Comparison of ENCODE assay signal across 8 mouse cellular contexts in genomic region chr1:132067261-132068255, GRCm38 (mm10). TPM values are rescaled to one million over a fixed set of nuclear protein-coding genes. Genes with fewer than 3 reads are reported as not detected.
DNase-seq lines count a peak whose midpoint lies in the region; ATAC-seq and TF ChIP-seq lines count a peak whose summit lies in the region.

Gene Mfsd4a, minus strand, starts transcription at chr1:132068062.

- no peak for TF ChIP-seq CTCF in bone marrow macrophage, adult 2 months (IDR thresholded peaks at IDR 0.05; ENCODE audit: low read depth, low read length)
- TF ChIP-seq CTCF in heart, postnatal 0 days (IDR thresholded peaks at IDR 0.05; ENCODE audit: low read depth): peak; percentile 17; the same call in 1 of the 2 replicates
- TF ChIP-seq CTCF in liver, postnatal 0 days (IDR thresholded peaks at IDR 0.05; ENCODE audit: low read depth): peak; percentile 50

- peak within 1 kb of the TSS; percentile 63 for H3K4me3 ChIP-seq in bone marrow macrophage, adult 2 months (ENCODE audit: insufficient read depth, low read length)
- peak within 1 kb of the TSS; percentile 49 for H3K4me3 ChIP-seq in forebrain, embryonic 12.5 days (replicated peaks)
- H3K4me3 ChIP-seq in heart, postnatal 0 days (ENCODE audit: low read depth, low read length): peak within 1 kb of the TSS; percentile 45
- H3K4me3 ChIP-seq in liver, postnatal 0 days (ENCODE audit: low read depth, low read length): peak within 1 kb of the TSS; percentile 46
- H3K4me3 ChIP-seq in neural tube, embryonic 14.5 days (ENCODE audit: low read depth, low read length): peak within 1 kb of the TSS; percentile 44

- no peaks in the 10 kb centered on the region for H3K9me3 ChIP-seq in forebrain, embryonic 12.5 days
- H3K9me3 ChIP-seq in heart, postnatal 0 days (replicated peaks; ENCODE audit: control insufficient read depth, low read length): no peaks in the 10 kb centered on the region
- H3K9me3 ChIP-seq in liver, postnatal 0 days (ENCODE audit: low read length): no peaks in the 10 kb centered on the region
- no peaks in the 10 kb centered on the region for H3K9me3 ChIP-seq in neural tube, embryonic 14.5 days (ENCODE audit: control insufficient read depth, low read length)

- H3K4me1 ChIP-seq in bone marrow macrophage, adult 2 months (ENCODE audit: control insufficient read depth, insufficient read depth, low read length): peaks cover 3% of the 10 kb centered on the region; the same call in 1 of the 2 replicates
- H3K4me1 ChIP-seq in forebrain, embryonic 12.5 days: peaks cover 13% of the 10 kb centered on the region
- peaks cover 6% of the 10 kb centered on the region for H3K4me1 ChIP-seq in heart, postnatal 0 days (ENCODE audit: control insufficient read depth, insufficient read depth)
- peaks cover 9% of the 10 kb centered on the region for H3K4me1 ChIP-seq in liver, postnatal 0 days (ENCODE audit: insufficient read depth)
- peaks cover 2% of the 10 kb centered on the region; the same call in 1 of the 2 replicates for H3K4me1 ChIP-seq in neural tube, embryonic 14.5 days (ENCODE audit: control insufficient read depth, insufficient read depth, low read length)

- H3K36me3 ChIP-seq in forebrain, embryonic 12.5 days (replicated peaks): no peaks in the 10 kb centered on the region
- H3K36me3 ChIP-seq in heart, postnatal 0 days (replicated peaks; ENCODE audit: control insufficient read depth, insufficient read depth, low read length): no peaks in the 10 kb centered on the region
- H3K36me3 ChIP-seq in liver, postnatal 0 days (replicated peaks; ENCODE audit: insufficient read depth, low read length): no peaks in the 10 kb centered on the region
- no peaks in the 10 kb centered on the region for H3K36me3 ChIP-seq in neural tube, embryonic 14.5 days (ENCODE audit: control insufficient read depth, insufficient read depth, low read length)

- 3% methylated on average over 69 of the region's 80 CpGs for WGBS in forebrain, embryonic 12.5 days
- 3% methylated on average over 62 of the region's 80 CpGs for WGBS in heart, postnatal 0 days
- 4% methylated on average over 62 of the region's 80 CpGs for WGBS in liver, postnatal 0 days (ENCODE audit: insufficient replicate concordance)
- WGBS in neural tube, embryonic 14.5 days: 2% methylated on average over 57 of the region's 80 CpGs

- H3K4me2 ChIP-seq in forebrain, embryonic 12.5 days: peak within 1 kb of the TSS; percentile 97
- H3K4me2 ChIP-seq in heart, postnatal 0 days (ENCODE audit: low read depth, low read length): peak within 1 kb of the TSS; percentile 80
- H3K4me2 ChIP-seq in liver, postnatal 0 days (ENCODE audit: low read depth, low read length): peak within 1 kb of the TSS; percentile 73
- H3K4me2 ChIP-seq in neural tube, embryonic 14.5 days (ENCODE audit: low read depth, low read length): peak within 1 kb of the TSS; percentile 96

- ATAC-seq in CD4-positive, CD25-positive, alpha-beta regulatory T cell, adult 4 months: no peak
- ATAC-seq in forebrain, embryonic 12.5 days (ENCODE audit: low FRiP score): peak; percentile 55
- peak; percentile 78 for ATAC-seq in heart, postnatal 0 days (ENCODE audit: insufficient read depth, low read depth)
- ATAC-seq in liver, postnatal 0 days: peak; percentile 67
- peak; percentile 75 for ATAC-seq in neural tube, embryonic 14.5 days (ENCODE audit: low read depth)

- no peak for TF ChIP-seq POLR2A in bone marrow macrophage, adult 2 months (IDR thresholded peaks at IDR 0.05; ENCODE audit: borderline replicate concordance, low read depth, low read length)

- H3K9ac ChIP-seq in forebrain, embryonic 12.5 days: peak within 1 kb of the TSS; percentile 57
- peak within 1 kb of the TSS; percentile 10; the same call in 1 of the 2 replicates for H3K9ac ChIP-seq in heart, postnatal 0 days (replicated peaks; ENCODE audit: low read depth, low read length)
- peak within 1 kb of the TSS; percentile 32 for H3K9ac ChIP-seq in liver, postnatal 0 days (replicated peaks)
- H3K9ac ChIP-seq in neural tube, embryonic 14.5 days (replicated peaks; ENCODE audit: low read depth, low read length): peak within 1 kb of the TSS; percentile 59

- no peak for TF ChIP-seq EP300 in heart, postnatal 0 days (IDR thresholded peaks at IDR 0.05; ENCODE audit: low read depth)
- no peak for TF ChIP-seq EP300 in liver, postnatal 0 days (IDR thresholded peaks at IDR 0.05; ENCODE audit: low read depth)

- peak; percentile 27 for DNase-seq in heart, postnatal 0 days (ENCODE audit: low spot score)
- peak; percentile 62 to 77 for DNase-seq in kidney, postnatal 4 days
- peak; percentile 41 for DNase-seq in liver, postnatal 0 days
- peak; percentile 58 for DNase-seq in thymus, postnatal 0 days (ENCODE audit: low spot score)

- H3K27ac ChIP-seq in bone marrow macrophage, adult 2 months (ENCODE audit: insufficient read depth, low read depth, low read length): no peak within 1 kb of the TSS
- H3K27ac ChIP-seq in forebrain, embryonic 12.5 days: no peak within 1 kb of the TSS
- H3K27ac ChIP-seq in heart, postnatal 0 days (ENCODE audit: low read depth): no peak within 1 kb of the TSS
- no peak within 1 kb of the TSS for H3K27ac ChIP-seq in liver, postnatal 0 days (ENCODE audit: low read depth)
- no peak within 1 kb of the TSS for H3K27ac ChIP-seq in neural tube, embryonic 14.5 days (ENCODE audit: low read depth, low read length)

- H3K27me3 ChIP-seq in forebrain, embryonic 12.5 days: peaks cover 49% of the 10 kb centered on the region
- H3K27me3 ChIP-seq in heart, postnatal 0 days (ENCODE audit: control insufficient read depth, insufficient read depth, low read length): peaks cover 44% of the 10 kb centered on the region
- H3K27me3 ChIP-seq in liver, postnatal 0 days (ENCODE audit: insufficient read depth, low read length): peaks cover 48% of the 10 kb centered on the region
- H3K27me3 ChIP-seq in neural tube, embryonic 14.5 days (ENCODE audit: control insufficient read depth, insufficient read depth, low read length): 0 out of 2 replicates have a peak, but pooled peaks cover 6% of the 10 kb centered on the region

RNA-seq across cellular contexts. Expression of gene Mfsd4a, which starts in this region (rescaled TPM):
- 10 to 100 TPM; 29.5 to 38.7 TPM for polyA plus RNA-seq in CD4-positive, CD25-positive, alpha-beta regulatory T cell, adult 4 months (2017; shearing (Covaris generic))
- not detected in 2 replicates for polyA plus RNA-seq in bone marrow macrophage, adult 2 months (2012; ENCODE audit: insufficient read depth, insufficient read length, missing spikeins)
- 14.2 and 16.0 TPM in 2 replicates for polyA plus RNA-seq in forebrain, embryonic 12.5 days (2016; fragmentation: Nextera tagmentation; extraction: Ambion mirVana)
- 4.4 and 4.5 TPM in 2 replicates for total RNA-seq in heart, postnatal 0 days (2014; rRNA removed; ENCODE audit: low replicate concordance)
- polyA plus RNA-seq in heart, postnatal 0 days (2015; fragmentation: Nextera tagmentation; extraction: Ambion mirVana): 4.2 and 6.4 TPM in 2 replicates
- 2.3 and 2.8 TPM in 2 replicates for polyA plus RNA-seq in liver, postnatal 0 days (2015; fragmentation: Nextera tagmentation; extraction: Ambion mirVana)
- polyA plus RNA-seq in neural tube, embryonic 14.5 days (2014; fragmentation: Nextera tagmentation; extraction: Ambion mirVana): 8.5 and 9.4 TPM in 2 replicates
- 15.0 and 17.1 TPM in 2 replicates for polyA plus RNA-seq in thymus, postnatal 0 days (2015; fragmentation: Nextera tagmentation; extraction: Ambion mirVana)
